Mouse (Mus musculus): ENCODE data around the gene Spen.

The Spen gene

GRCm38 (mm10) chr4:141446211-141446610 lies 92.2 kb downstream of the Spen start:
- no peak for DNase-seq (ENCODE audit: low spot score in 2 of 2)

GRCm38 (mm10) chr4:141445328-141445720 lies 93.1 kb downstream of the Spen start:
- no peak for DNase-seq (ENCODE audit: low spot score in 2 of 2)

DNA sequence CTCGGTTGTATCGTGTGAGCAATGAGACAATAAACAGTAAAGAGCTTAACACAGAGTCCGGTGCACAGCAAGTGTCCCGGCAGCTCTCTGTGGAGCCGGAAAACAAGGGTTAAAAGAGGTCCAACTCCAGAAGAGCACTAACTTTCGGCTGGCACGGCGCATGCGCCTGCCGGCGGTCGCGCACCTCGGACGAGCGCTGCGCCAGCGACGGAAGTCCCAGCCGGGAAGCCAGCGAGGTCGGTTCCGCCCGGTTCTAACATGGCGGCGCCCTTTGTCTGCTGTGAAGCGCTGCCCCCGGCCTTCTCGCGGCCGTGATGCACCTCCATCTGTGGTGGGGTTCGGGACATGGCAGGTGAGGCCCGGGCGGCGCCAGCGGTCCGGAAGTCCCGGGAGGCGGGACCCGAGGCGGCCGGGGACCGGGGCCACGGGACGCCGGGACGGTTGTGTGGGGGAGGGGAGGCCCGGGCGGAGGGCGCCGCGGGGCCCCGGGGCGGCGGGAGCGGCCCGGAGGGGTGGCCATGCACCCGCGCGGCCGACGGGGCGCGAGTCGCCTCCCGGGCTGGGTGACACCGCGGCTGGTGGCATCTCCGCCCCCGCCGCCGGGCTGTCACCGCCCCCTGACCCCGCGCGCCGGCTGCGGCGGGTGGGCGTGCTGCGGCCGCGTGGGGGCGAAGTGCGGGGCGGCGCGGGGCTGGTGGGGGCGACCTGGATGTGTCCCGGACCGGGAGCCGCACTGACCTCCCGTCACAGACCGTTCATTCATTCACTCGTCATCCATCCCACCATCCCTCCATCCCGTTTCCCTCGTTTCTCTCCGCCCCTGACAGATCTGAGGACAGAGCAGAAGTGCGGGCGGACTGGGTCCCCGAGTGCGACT lies 93.7 kb downstream of the Spen start, which contains the start of gene Zbtb17:
Gene Zbtb17 (plus strand): TSS at position 204 of the 877 bp plus-strand sequence.
- DNase-seq (ENCODE audit: low spot score in 2 of 2) = peak; percentile 88 to 93

GRCm38 (mm10) chr4:141443641-141444429 lies 94.6 kb downstream of the Spen start:
- DNase-seq (ENCODE audit: low spot score in 2 of 2) = no peak

DNA sequence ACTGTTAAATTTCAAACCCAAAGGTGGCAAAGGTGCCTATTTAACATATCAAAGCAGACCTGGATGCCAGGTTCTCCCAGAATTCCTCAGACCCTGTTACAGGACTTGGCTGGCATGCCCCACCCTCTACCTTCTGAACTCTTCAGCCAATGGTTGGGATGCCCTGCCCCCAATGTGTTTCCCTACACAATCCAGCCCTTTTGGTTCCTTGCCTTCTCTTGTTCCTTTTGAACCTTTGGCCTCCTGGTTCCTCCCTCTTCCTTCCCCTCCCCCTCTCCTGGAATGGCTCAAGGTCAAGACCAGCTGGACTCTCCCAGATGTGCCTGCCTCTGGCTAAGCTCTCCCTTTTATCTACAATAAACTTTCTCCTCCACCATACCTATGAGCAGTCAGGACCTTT lies 97.5 kb downstream of the Spen start:
- no peak for DNase-seq (ENCODE audit: low spot score in 2 of 2)

GRCm38 (mm10) chr4:141439083-141439803 lies 99.2 kb downstream of the Spen start:
- no peak for DNase-seq (ENCODE audit: low spot score in 2 of 2)

DNA sequence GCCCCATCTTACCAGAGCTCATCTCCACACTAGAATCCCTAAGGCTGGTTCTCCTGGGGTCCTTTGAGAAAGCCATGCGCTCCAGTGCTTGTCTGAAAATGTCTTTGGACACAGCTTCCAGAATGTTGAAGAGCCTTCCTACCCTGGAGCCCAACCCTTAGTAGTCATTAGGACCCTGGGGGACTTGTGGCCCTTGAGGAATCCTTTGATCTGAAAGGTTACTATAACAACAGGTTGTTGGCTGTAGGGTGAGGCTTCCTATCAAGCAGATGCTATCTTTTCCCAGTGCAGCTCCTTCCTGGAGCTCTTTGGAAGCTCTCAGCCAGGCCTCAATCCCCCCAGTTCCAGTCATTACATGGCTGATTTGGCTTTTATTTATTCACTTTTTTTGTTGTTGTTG lies 102.4 kb downstream of the Spen start, which contains the start of gene Srarp:
Gene Srarp (minus strand): TSS at position 132 of the 400 bp plus-strand sequence.
- no peak for DNase-seq (ENCODE audit: low spot score in 2 of 2)

- DNase-seq (ENCODE audit: low spot score in 2 of 2) = no peak
Measured at GRCm38 (mm10) chr4:141433191-141433590, 105.2 kb downstream of the Spen start.

GRCm38 (mm10) chr4:141432666-141433065 lies 105.7 kb downstream of the Spen start:
- DNase-seq (ENCODE audit: low spot score in 2 of 2) = no peak

DNA sequence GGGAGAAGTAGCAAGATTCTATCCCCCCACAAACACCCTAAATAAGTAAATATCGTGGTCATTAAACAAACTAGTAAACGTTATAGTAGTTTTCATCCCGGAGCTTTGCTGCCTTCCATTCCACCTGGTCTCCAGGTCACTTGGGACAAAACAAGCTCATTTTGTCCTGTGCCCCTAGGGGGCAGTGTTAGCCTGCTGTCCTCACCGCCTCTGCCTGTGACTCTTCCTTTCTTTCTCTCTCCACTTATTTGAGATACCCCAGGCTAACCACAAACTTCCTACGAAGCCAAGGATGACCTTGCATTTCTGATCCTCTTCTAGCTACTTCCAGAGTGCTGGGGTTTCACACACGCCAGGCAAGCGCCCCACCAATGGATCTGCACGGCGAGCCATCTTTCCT lies 107.4 kb downstream of the Spen start:
- DNase-seq (ENCODE audit: low spot score in 2 of 2) = peak; percentile 63 to 78

GRCm38 (mm10) chr4:141429847-141430246 lies 108.5 kb downstream of the Spen start:
- DNase-seq (ENCODE audit: low spot score in 2 of 2) = no peak

- no peak for DNase-seq (ENCODE audit: low spot score in 2 of 2)
Measured at GRCm38 (mm10) chr4:141429381-141429780, 109.0 kb downstream of the Spen start.

DNA sequence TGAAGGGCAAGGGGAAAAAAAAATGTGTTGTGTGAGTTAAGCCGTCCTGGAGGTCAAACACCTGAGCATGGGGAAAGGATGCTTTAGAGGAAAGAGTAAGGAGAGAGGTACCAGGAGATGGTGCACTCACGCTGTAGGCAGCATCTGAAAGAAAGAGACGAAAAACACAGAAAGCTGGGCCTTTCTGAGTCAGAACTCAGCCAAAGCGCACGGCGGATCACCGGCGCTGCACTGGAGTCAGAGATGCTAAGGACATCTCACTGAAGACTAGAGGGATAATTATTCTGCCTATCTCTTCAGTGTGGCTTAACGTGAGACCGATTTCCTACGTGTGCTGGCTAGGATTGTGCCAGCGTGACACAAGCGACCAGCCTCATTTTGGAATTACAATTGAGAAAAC lies 110.5 kb downstream of the Spen start:
- no peak for DNase-seq (ENCODE audit: low spot score in 2 of 2)

DNA sequence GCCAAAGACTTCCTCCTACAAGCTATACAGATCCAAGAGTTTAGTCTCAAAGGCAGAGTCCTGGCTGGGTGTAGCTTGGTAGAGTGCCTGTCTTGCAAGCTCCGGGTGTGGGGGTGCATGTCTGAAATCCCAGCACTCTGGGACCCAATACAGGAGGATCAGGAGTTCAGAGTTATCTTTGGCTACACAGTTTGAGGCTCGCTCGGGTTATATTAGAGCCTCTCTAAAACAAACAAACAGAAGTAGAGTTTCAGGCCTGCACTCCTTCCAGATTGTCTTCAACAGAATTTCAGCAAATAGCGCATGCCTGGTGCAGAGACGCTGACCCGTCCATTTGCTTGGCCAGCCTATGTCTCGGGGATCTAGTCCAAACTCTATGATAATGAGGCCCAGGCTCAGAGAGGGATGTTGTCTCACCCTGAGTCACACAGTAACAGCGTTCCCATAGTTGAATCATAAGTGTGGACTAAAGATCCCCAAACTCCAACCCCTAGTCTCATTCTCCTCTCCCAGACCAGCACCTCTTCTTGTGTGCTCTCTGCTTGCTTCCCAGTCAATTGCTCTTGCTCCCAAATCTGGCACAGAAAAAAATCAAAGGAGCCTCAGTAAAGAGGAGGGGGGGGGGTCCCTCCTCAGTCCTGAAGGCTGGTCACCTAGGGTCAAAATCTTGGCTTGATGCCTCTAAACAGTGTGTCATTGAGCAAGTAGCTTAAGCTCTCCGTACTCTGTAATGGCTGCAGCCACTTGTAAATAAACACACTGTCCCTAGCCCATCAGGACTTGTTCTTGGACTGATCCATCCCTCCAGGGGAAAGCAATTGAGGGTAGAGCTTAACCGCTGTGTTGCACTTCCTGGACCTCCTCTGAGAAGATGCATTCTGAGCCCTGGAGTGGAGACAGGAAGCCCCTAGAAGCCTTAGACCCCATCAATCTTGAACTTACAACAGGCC lies 111.3 kb downstream of the Spen start:
- no peak for DNase-seq (ENCODE audit: low spot score in 2 of 2)

DNA sequence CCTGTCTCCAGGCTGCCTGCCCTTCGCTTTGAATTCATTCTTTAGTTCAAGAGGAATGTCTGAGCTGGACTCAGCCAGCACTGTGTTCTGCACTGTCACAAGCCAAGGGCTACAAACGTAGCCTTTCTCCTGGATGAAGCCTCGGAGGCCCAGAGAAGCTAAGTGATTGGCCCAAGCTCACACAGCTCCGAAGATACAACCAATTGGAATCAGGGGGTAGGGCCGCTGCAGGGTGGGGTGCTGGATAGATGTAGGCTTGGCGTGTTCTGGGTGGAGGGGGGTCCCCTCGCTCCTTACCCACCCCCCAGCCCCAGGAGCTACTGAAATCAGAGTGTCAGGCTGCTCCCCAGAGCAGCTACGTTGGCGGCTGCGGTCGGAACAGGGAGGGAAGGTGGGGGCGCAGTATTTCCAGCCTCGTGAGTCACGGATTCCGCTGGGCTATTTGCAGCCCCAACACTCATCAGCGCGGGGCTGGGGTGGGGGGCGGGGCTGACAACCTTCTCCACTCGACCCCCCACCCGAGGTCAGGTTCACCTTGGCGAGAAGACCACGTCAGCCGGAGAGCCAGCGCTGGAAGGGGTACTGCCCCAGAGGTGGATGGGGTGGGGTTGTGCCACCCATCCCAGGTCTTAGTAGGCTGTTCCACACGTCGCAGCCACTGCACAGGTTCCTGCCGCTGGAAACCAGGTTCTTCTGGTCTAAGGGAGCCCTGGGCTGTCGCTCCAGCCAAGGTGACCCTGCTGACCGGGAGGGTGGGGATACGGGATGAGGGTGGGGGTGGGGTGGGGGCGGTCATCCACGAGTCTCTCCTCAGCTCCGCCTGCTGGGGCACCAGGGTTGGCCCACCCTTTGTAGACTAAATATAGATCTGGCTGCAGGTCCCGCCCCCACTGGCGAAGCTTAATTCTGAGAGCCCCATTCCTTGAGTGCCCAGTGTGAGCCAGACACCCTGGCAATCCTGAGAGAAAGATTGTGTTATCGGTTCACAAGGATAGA lies 112.6 kb downstream of the Spen start:
- no peak for DNase-seq (ENCODE audit: low spot score in 2 of 2)

- DNase-seq (ENCODE audit: low spot score in 2 of 2) = no peak
Measured at GRCm38 (mm10) chr4:141423691-141424431, 114.5 kb downstream of the Spen start.

GRCm38 (mm10) chr4:141423288-141423687 lies 115.1 kb downstream of the Spen start:
- DNase-seq (ENCODE audit: low spot score in 2 of 2) = no peak

GRCm38 (mm10) chr4:141422841-141423240 lies 115.6 kb downstream of the Spen start:
- DNase-seq (ENCODE audit: low spot score in 2 of 2) = no peak

DNA sequence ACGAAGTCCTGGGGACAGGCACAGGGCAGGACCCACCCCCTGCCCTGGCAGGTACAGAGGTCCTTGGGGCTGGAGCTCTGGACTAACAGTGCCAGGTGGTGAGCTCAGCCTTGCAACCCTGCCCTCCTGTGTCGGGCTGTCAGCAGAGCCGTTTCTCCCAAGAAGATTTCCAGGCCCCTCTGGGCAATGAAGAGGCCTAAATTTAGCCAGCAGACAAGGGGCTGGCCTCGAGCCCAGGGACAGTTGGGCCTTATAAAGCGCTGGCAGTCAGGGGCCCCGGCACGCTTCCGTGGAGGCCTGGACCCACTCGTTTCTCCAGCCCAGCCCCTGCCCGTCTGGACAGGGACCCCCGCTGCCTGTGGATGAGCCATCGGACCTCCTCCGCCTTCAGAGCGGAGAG lies 117.0 kb downstream of the Spen start:
- no peak for DNase-seq (ENCODE audit: low spot score in 2 of 2)
